Mouse (Mus musculus) neural tube, embryonic 14.5 days (tissue): Measurements from ENCODE around the gene Paqr7. TPM values are rescaled to one million over a fixed set of nuclear protein-coding genes. Genes with fewer than 3 reads are reported as not detected.

ENCODE experiments used
- ATAC-seq: fragments of 200-750 bp; cut with Nextera tagmentation; 2 replicates; pipeline ENCODE4 v1.8.0; 2017; ENCODE audit warnings: low read depth, mild to moderate bottlenecking, moderate TSS enrichment, moderate library complexity
- H3K27ac ChIP-seq: fragments of 300-500 bp; sonication (generic); 2 replicates; pipeline ENCODE4 v1.5.1; 2014; ENCODE audit warnings: low read depth, mild to moderate bottlenecking, control low read depth, low read length, moderate library complexity, mixed read lengths
- H3K27me3 ChIP-seq: fragments of 300-500 bp; sonication (generic); 2 replicates; pipeline ENCODE4 v1.6.1; 2014; ENCODE audit warnings: low read length; ENCODE audit not compliant: control insufficient read depth, insufficient read depth
- H3K36me3 ChIP-seq: fragments of 300-500 bp; sonication (generic); 2 replicates; pipeline ENCODE4 v1.6.1; 2014; ENCODE audit warnings: low read length, mixed read lengths; ENCODE audit not compliant: control insufficient read depth, insufficient read depth
- H3K4me1 ChIP-seq: fragments of 300-500 bp; sonication (generic); 2 replicates; pipeline ENCODE4 v1.6.1; 2014; ENCODE audit warnings: low read length; ENCODE audit not compliant: control insufficient read depth, insufficient read depth
- H3K4me2 ChIP-seq: fragments of 300-500 bp; sonication (generic); 2 replicates; pipeline ENCODE4 v1.6.1; 2014; ENCODE audit warnings: mild to moderate bottlenecking, low read depth, low read length, control low read depth
- H3K4me3 ChIP-seq: fragments of 300-500 bp; sonication (generic); 2 replicates; pipeline ENCODE4 v1.5.1; 2014; ENCODE audit warnings: low read depth, low read length, control low read depth, mixed read lengths
- H3K9ac ChIP-seq: fragments of 300-500 bp; sonication (generic); replicated peaks from 2 replicates; pipeline ENCODE4 v1.6.1; 2014; ENCODE audit warnings: low read depth, mild to moderate bottlenecking, control low read depth, low read length, mixed read lengths
- H3K9me3 ChIP-seq: fragments of 300-500 bp; sonication (generic); 2 replicates; pipeline ENCODE4 v1.6.1; 2016; ENCODE audit warnings: low read length; ENCODE audit not compliant: control insufficient read depth
- WGBS: fragments of 180-500 bp; shearing (Covaris S2); extraction: QIAGEN DNeasy Blood & Tissue Kit; methylation state at CpG from one replicate; pipeline ENCODE4 v1.1.7; 2014; 5-methylcytosine and 5-hydroxymethylcytosine counted together
- polyA plus RNA-seq: library from polyadenylated mRNA; unstranded; fragments of >200 nt; fragmentation: Nextera tagmentation; extraction: Ambion mirVana; gene quantifications from 2 replicates; pipeline ENCODE4 v1.2.1, GENCODE M21; 2014

The Paqr7 gene
- polyA plus RNA-seq, 1 experiment from 2014 or later: 13.7 TPM

GRCm38 (mm10) chr4:134534124-134534886 is 37.8 kb downstream of the Paqr7 start:
- Histone ChIP-seq H3K4me1 (peaks cover 16% of the 10 kb centered on the region), H3K27me3 (no peaks in the 10 kb centered on the region), H3K27ac (peak overlapping the region; percentile 76), H3K4me2 (peak overlapping the region; percentile 83), H3K9ac (peak overlapping the region; percentile 78), H3K36me3 (peaks cover 26% of the 10 kb centered on the region), H3K4me3 (peak overlapping the region; percentile 98), H3K9me3 (no peaks in the 10 kb centered on the region)
- WGBS: under 1% methylated on average over 49 of the region's 57 CpGs
- ATAC-seq: peak; percentile 13

- Histone ChIP-seq H3K9ac (peak within 1 kb of the TSS; percentile 78), H3K9me3 (no peaks in the 10 kb centered on the region), H3K27ac (peak within 1 kb of the TSS; percentile 76), H3K36me3 (peaks cover 26% of the 10 kb centered on the region), H3K4me2 (peak within 1 kb of the TSS; percentile 83), H3K4me1 (peaks cover 16% of the 10 kb centered on the region), H3K27me3 (no peaks in the 10 kb centered on the region), H3K4me3 (peak within 1 kb of the TSS; percentile 98)
- ATAC-seq: peak; percentile 97
- under 1% methylated on average over 69 of the region's 71 CpGs for whole genome bisulfite sequencing
These were observed 38.7 kb downstream of the Paqr7 start, which contains the start of gene Mtfr1l for GRCm38 (mm10) chr4:134534932-134535786. Gene Mtfr1l (minus strand): TSS chr4:134535387.

DNA sequence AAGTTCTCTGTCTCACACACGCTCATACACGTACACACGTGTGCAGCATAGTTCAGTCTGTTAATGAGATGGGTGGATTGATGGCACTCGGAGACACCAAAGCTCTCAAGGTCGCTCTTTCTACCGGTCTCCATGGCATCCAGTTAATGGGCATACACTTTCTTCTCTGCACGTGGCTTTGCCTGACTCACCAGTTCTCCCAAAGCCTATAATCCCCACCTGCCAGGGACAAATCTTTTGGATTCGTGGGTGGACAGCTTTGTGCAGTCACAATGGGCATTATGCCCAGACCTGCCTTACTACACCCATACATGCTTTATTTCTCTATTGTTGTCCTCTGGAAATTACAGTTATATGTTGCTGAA is 39.3 kb downstream of the Paqr7 start:
- Histone ChIP-seq H3K27me3 (no peaks in the 10 kb centered on the region), H3K9ac (0 out of 2 replicates have a peak overlapping the region, but pooled peaks have one; percentile 78), H3K9me3 (no peaks in the 10 kb centered on the region), H3K4me3 (peak overlapping the region; percentile 98), H3K4me2 (peak overlapping the region; percentile 83), H3K27ac (no peak overlapping the region), H3K36me3 (peaks cover 20% of the 10 kb centered on the region), H3K4me1 (peaks cover 16% of the 10 kb centered on the region)
- 8% methylated on average over 8 of the region's 8 CpGs for WGBS
- ATAC-seq: peak; percentile 20; the same call in 1 of the 2 replicates

GRCm38 (mm10) chr4:134538997-134539580 is 42.6 kb downstream of the Paqr7 start:
- no peak for ATAC-seq
- no peak overlapping the region for H3K9ac ChIP-seq
- no peak overlapping the region for H3K4me2 ChIP-seq
- no peak overlapping the region for H3K27ac ChIP-seq
- 83% methylated on average over 10 of the region's 10 CpGs for WGBS
- H3K27me3 ChIP-seq: no peaks in the 10 kb centered on the region
- no peaks in the 10 kb centered on the region for H3K9me3 ChIP-seq
- peaks cover 9% of the 10 kb centered on the region for H3K4me1 ChIP-seq
- peaks cover 27% of the 10 kb centered on the region for H3K36me3 ChIP-seq
- no peak overlapping the region for H3K4me3 ChIP-seq

DNA sequence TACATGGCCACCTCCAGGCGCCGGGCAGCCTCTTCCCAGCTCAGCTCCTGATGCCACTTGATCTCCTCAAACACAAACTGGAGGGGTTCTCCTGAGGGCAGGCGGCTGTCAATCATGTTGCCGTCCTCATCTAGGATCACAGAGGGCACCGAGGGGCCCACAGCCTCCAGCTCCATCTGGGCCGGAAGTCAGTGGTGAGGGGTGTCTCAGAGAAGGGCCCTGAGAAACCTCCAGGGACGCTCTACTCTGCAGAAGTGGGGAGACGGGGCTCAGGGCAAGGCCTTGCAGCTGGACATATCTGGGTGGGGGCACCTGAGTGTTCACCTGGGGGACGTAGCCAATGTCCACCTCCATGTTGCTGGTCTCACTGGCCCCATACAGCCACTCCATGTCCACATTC is 46.2 kb downstream of the Paqr7 start:
- no peaks in the 10 kb centered on the region for H3K9me3 ChIP-seq
- H3K4me3 ChIP-seq: no peak overlapping the region
- ATAC-seq: no peak
- H3K9ac ChIP-seq: no peak overlapping the region
- no peak overlapping the region for H3K4me2 ChIP-seq
- H3K4me1 ChIP-seq: no peaks in the 10 kb centered on the region
- 96% methylated on average over 9 of the region's 9 CpGs for WGBS
- H3K27ac ChIP-seq: no peak overlapping the region
- peaks cover 49% of the 10 kb centered on the region for H3K36me3 ChIP-seq
- H3K27me3 ChIP-seq: no peaks in the 10 kb centered on the region

DNA sequence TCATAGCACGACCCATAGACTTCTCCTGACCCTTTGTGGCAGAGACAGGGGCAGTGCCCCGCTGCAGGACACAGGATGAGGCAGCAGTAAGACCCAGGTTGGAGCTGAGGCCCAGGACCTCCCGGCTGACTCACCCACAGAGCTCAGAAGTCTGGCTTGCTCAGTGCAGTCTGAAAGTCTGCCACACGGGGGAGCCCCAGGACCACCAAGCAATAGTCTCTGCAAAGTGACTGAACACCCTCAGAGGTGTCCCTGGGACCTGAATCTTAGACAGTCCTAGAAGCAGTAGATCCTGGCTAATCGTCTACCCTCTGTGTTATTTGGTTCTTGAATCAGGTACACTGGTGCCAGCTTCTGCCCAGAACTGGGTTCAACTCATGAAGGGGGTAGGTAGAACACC is 46.8 kb downstream of the Paqr7 start:
- Histone ChIP-seq H3K27ac (no peak overlapping the region), H3K27me3 (no peaks in the 10 kb centered on the region), H3K36me3 (peaks cover 49% of the 10 kb centered on the region), H3K4me2 (no peak overlapping the region), H3K4me1 (no peaks in the 10 kb centered on the region), H3K9me3 (no peaks in the 10 kb centered on the region), H3K4me3 (no peak overlapping the region), H3K9ac (no peak overlapping the region)
- ATAC-seq: peak; percentile 73; the same call in 1 of the 2 replicates
- WGBS: 12% methylated on average over 5 of the region's 5 CpGs

- no peak overlapping the region for H3K4me2 ChIP-seq
- H3K36me3 ChIP-seq: peaks cover 28% of the 10 kb centered on the region
- WGBS: 64% methylated on average over 9 of the region's 9 CpGs
- H3K4me1 ChIP-seq: peaks cover 8% of the 10 kb centered on the region
- no peak overlapping the region for H3K27ac ChIP-seq
- no peaks in the 10 kb centered on the region for H3K27me3 ChIP-seq
- ATAC-seq: no peak
- H3K9me3 ChIP-seq: no peaks in the 10 kb centered on the region
- H3K9ac ChIP-seq: 0 out of 2 replicates have a peak overlapping the region, but pooled peaks have one; percentile 1
- no peak overlapping the region for H3K4me3 ChIP-seq
These were observed 50.6 kb downstream of the Paqr7 start for GRCm38 (mm10) chr4:134546814-134547705.

DNA sequence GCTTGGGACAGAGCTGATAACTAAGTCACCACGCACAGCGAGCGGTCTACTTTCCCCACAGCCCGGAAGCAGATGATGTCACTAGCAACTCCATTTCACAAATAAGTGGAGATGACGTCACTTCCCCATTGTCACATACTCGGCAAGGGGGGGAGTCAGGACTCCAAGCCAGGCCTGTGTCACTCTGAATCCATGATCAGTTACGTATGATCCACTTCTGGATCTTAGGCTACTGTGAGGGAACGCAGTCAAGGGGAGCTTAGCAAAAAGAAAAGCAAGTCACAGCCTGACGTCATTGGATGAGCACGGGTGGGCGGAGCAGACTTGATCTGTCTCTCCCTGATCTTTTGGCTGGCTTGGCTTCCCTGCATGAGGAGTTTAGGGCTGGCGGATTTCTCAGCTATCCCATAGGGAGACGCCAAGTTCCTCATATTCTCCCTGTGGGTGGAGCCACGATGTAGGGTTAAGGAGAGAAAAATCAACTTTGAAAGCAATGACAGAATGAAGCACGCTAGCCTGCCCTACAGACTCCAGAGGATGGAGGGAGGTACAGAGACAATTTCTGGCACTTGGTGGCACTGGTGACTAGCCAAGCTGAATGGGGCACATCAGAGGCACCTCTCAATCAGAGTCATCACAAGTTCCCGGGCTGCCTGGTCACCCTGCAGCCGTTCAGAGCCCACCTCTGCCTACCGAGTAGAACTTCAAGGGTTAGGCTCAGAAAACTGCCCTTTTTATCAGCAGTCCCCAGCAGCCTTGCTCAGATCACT is 51.9 kb downstream of the Paqr7 start:
- WGBS: 74% methylated on average over 18 of the region's 18 CpGs
- Histone ChIP-seq H3K4me3 (no peak overlapping the region), H3K4me2 (no peak overlapping the region), H3K36me3 (peaks cover 24% of the 10 kb centered on the region), H3K27me3 (no peaks in the 10 kb centered on the region), H3K9ac (no peak overlapping the region), H3K27ac (no peak overlapping the region), H3K4me1 (peaks cover 8% of the 10 kb centered on the region), H3K9me3 (no peaks in the 10 kb centered on the region)
- ATAC-seq: no peak
